Comparison of ENCODE assay signal across 28 mouse cellular contexts in genomic region chr4:147242183-147242477, GRCm38 (mm10).
DNase-seq lines count a peak whose midpoint lies in the region; ATAC-seq and TF ChIP-seq lines count a peak whose summit lies in the region.
"Had no signal": no experiment of that assay in that cellular context is flagged by ENCODE, and none has a peak within 500 bp of the region (broad histone marks: within the 10 kb centered on the region; RNA-seq: fewer than 3 reads in every experiment).

No protein-coding gene starts in this region.

- H3K4me2 ChIP-seq in forebrain, embryonic 11.5 days (ENCODE audit: low read depth, low read length, severe bottlenecking): no peak overlapping the region
- no peak overlapping the region for H3K4me2 ChIP-seq in forebrain, postnatal 0 days (ENCODE audit: low read depth)
- H3K4me2 ChIP-seq in intestine, postnatal 0 days (replicated peaks; ENCODE audit: low read depth): no peak overlapping the region
- H3K4me2 ChIP-seq in intestine, embryonic 15.5 days (replicated peaks): no peak overlapping the region
- H3K4me2 ChIP-seq in midbrain, embryonic 13.5 days (replicated peaks): no peak overlapping the region
- no peak overlapping the region for H3K4me2 ChIP-seq in embryonic facial prominence, embryonic 15.5 days (replicated peaks)
- H3K4me2 ChIP-seq: embryonic facial prominence, embryonic 12.5 days; forebrain, embryonic 13.5 days; hindbrain, embryonic 13.5 days; limb, embryonic 15.5 days; liver, embryonic 15.5 days had no signal

- no peaks in the 10 kb centered on the region for H3K27me3 ChIP-seq in forebrain, embryonic 11.5 days (ENCODE audit: control insufficient read depth, insufficient read depth, low read length)
- no peaks in the 10 kb centered on the region for H3K27me3 ChIP-seq in forebrain, postnatal 0 days (ENCODE audit: insufficient read depth, low read length)
- no peaks in the 10 kb centered on the region for H3K27me3 ChIP-seq in intestine, postnatal 0 days (replicated peaks; ENCODE audit: control insufficient read depth, insufficient read depth, low read length)
- no peaks in the 10 kb centered on the region for H3K27me3 ChIP-seq in intestine, embryonic 15.5 days (replicated peaks)
- H3K27me3 ChIP-seq in midbrain, embryonic 13.5 days: no peaks in the 10 kb centered on the region
- H3K27me3 ChIP-seq in midbrain, embryonic 10.5 days (ENCODE audit: low read depth, poor library complexity, severe bottlenecking): no peaks in the 10 kb centered on the region
- no peaks in the 10 kb centered on the region for H3K27me3 ChIP-seq in embryonic facial prominence, embryonic 15.5 days
- H3K27me3 ChIP-seq: embryonic facial prominence, embryonic 12.5 days; forebrain, embryonic 13.5 days; hindbrain, embryonic 13.5 days; limb, embryonic 15.5 days; liver, embryonic 15.5 days; Patski had no signal

- no peak for TF ChIP-seq CTCF in forebrain, postnatal 0 days (IDR thresholded peaks at IDR 0.05; ENCODE audit: low read depth)
- TF ChIP-seq CTCF in intestine, postnatal 0 days (IDR thresholded peaks at IDR 0.05; ENCODE audit: low read depth): no peak

- H3K4me1 ChIP-seq in forebrain, embryonic 11.5 days (replicated peaks; ENCODE audit: control insufficient read depth, insufficient read depth, low read length): no peaks in the 10 kb centered on the region
- no peaks in the 10 kb centered on the region for H3K4me1 ChIP-seq in forebrain, postnatal 0 days (ENCODE audit: insufficient read depth)
- no peaks in the 10 kb centered on the region for H3K4me1 ChIP-seq in intestine, postnatal 0 days (replicated peaks; ENCODE audit: control insufficient read depth, insufficient read depth, low read length)
- no peaks in the 10 kb centered on the region for H3K4me1 ChIP-seq in intestine, embryonic 15.5 days (replicated peaks)
- H3K4me1 ChIP-seq in midbrain, embryonic 13.5 days (replicated peaks): no peaks in the 10 kb centered on the region
- no peaks in the 10 kb centered on the region for H3K4me1 ChIP-seq in midbrain, embryonic 10.5 days
- H3K4me1 ChIP-seq in embryonic facial prominence, embryonic 15.5 days: no peaks in the 10 kb centered on the region
- H3K4me1 ChIP-seq: embryonic facial prominence, embryonic 12.5 days; forebrain, embryonic 13.5 days; hindbrain, embryonic 13.5 days; limb, embryonic 10.5 days; limb, embryonic 15.5 days; liver, embryonic 15.5 days had no signal

- H3K36me3 ChIP-seq in forebrain, embryonic 11.5 days (ENCODE audit: control insufficient read depth, insufficient read depth, low read length): no peaks in the 10 kb centered on the region
- H3K36me3 ChIP-seq in forebrain, postnatal 0 days (ENCODE audit: insufficient read depth): no peaks in the 10 kb centered on the region
- no peaks in the 10 kb centered on the region for H3K36me3 ChIP-seq in intestine, postnatal 0 days (ENCODE audit: control insufficient read depth, insufficient read depth)
- H3K36me3 ChIP-seq in intestine, embryonic 15.5 days: no peaks in the 10 kb centered on the region
- no peaks in the 10 kb centered on the region for H3K36me3 ChIP-seq in midbrain, embryonic 13.5 days
- H3K36me3 ChIP-seq in midbrain, embryonic 10.5 days: no peaks in the 10 kb centered on the region
- H3K36me3 ChIP-seq in embryonic facial prominence, embryonic 15.5 days: no peaks in the 10 kb centered on the region
- H3K36me3 ChIP-seq: embryonic facial prominence, embryonic 12.5 days; G1E; hindbrain, embryonic 13.5 days; limb, embryonic 10.5 days; limb, embryonic 15.5 days; liver, embryonic 15.5 days had no signal

- peak; percentile 44; the same call in 1 of the 2 replicates for ATAC-seq in forebrain, embryonic 11.5 days (replicated peaks; ENCODE audit: low FRiP score)
- no peak for ATAC-seq in forebrain, postnatal 0 days
- 0 out of 2 replicates have a peak, but pooled peaks have one; percentile 28 for ATAC-seq in intestine, postnatal 0 days
- no peak for ATAC-seq in intestine, embryonic 15.5 days
- peak; percentile 37; the same call in 1 of the 2 replicates for ATAC-seq in midbrain, embryonic 13.5 days
- ATAC-seq in embryonic facial prominence, embryonic 15.5 days (ENCODE audit: insufficient number of reproducible peaks, low FRiP score, low TSS enrichment, low read depth): 0 out of 2 replicates have a peak, but pooled peaks have one; percentile 51
- ATAC-seq: forebrain, embryonic 13.5 days; Patski had no signal

- no peak for DNase-seq in forebrain, embryonic 11.5 days (ENCODE audit: low spot score)
- no peak for DNase-seq in forebrain, postnatal 0 days
- DNase-seq in midbrain, embryonic 10.5 days (ENCODE audit: low spot score): no peak
- no peak for DNase-seq in ovary, postnatal 10 days (ENCODE audit: low spot score)
- DNase-seq: adrenal gland, postnatal 14 days; cerebellum, adult 11 months; cerebellum, adult 9-10 months; cerebellum, postnatal 36 days; gastrocnemius, postnatal 25 days; heart, adult 18-20 months; heart, postnatal 14 days; kidney, adult 11 months; kidney, postnatal 14 days; layer of hippocampus, adult 9-11 months had no signal

- no peak overlapping the region for H3K27ac ChIP-seq in forebrain, embryonic 11.5 days (ENCODE audit: low read depth, low read length)
- H3K27ac ChIP-seq in forebrain, postnatal 0 days (ENCODE audit: low read depth, low read length): no peak overlapping the region
- no peak overlapping the region for H3K27ac ChIP-seq in intestine, postnatal 0 days (ENCODE audit: low read depth, low read length)
- H3K27ac ChIP-seq in intestine, embryonic 15.5 days: no peak overlapping the region
- H3K27ac ChIP-seq in midbrain, embryonic 13.5 days: no peak overlapping the region
- no peak overlapping the region for H3K27ac ChIP-seq in midbrain, embryonic 10.5 days (replicated peaks)
- no peak overlapping the region for H3K27ac ChIP-seq in embryonic facial prominence, embryonic 15.5 days (replicated peaks)
- H3K27ac ChIP-seq: embryonic facial prominence, embryonic 12.5 days; forebrain, embryonic 13.5 days; hindbrain, embryonic 13.5 days; limb, embryonic 10.5 days; limb, embryonic 15.5 days; liver, embryonic 15.5 days; macrophage had no signal

- H3K4me3 ChIP-seq in forebrain, embryonic 11.5 days (ENCODE audit: low read depth, low read length): no peak overlapping the region
- no peak overlapping the region for H3K4me3 ChIP-seq in forebrain, postnatal 0 days (ENCODE audit: low read depth, low read length)
- H3K4me3 ChIP-seq in intestine, postnatal 0 days (ENCODE audit: low read depth, low read length): no peak overlapping the region
- no peak overlapping the region for H3K4me3 ChIP-seq in intestine, embryonic 15.5 days (replicated peaks)
- H3K4me3 ChIP-seq in midbrain, embryonic 13.5 days (replicated peaks): no peak overlapping the region
- no peak overlapping the region for H3K4me3 ChIP-seq in midbrain, embryonic 10.5 days
- no peak overlapping the region for H3K4me3 ChIP-seq in embryonic facial prominence, embryonic 15.5 days (replicated peaks)
- H3K4me3 ChIP-seq: embryonic facial prominence, embryonic 12.5 days; erythroblast, embryonic 14.5 days; forebrain, embryonic 13.5 days; hindbrain, embryonic 13.5 days; limb, embryonic 10.5 days; limb, embryonic 15.5 days; liver, embryonic 15.5 days had no signal

- H3K9ac ChIP-seq in forebrain, embryonic 11.5 days (ENCODE audit: low read length): no peak overlapping the region
- no peak overlapping the region for H3K9ac ChIP-seq in forebrain, postnatal 0 days
- no peak overlapping the region for H3K9ac ChIP-seq in intestine, postnatal 0 days (ENCODE audit: low read depth, low read length)
- H3K9ac ChIP-seq in intestine, embryonic 15.5 days: no peak overlapping the region
- no peak overlapping the region for H3K9ac ChIP-seq in midbrain, embryonic 13.5 days (replicated peaks)
- H3K9ac ChIP-seq in embryonic facial prominence, embryonic 15.5 days: no peak overlapping the region
- H3K9ac ChIP-seq: embryonic facial prominence, embryonic 12.5 days; forebrain, embryonic 13.5 days; hindbrain, embryonic 13.5 days; limb, embryonic 15.5 days; liver, embryonic 15.5 days had no signal

- 88% methylated on average over 2 of the region's 2 CpGs for WGBS in forebrain, embryonic 11.5 days
- 88% methylated on average over 2 of the region's 2 CpGs for WGBS in forebrain, postnatal 0 days
- WGBS in intestine, postnatal 0 days: 85% methylated on average over 2 of the region's 2 CpGs
- WGBS in intestine, embryonic 15.5 days: 83% methylated on average over 2 of the region's 2 CpGs
- 86% methylated on average over 2 of the region's 2 CpGs for WGBS in midbrain, embryonic 13.5 days
- 89% methylated on average over 2 of the region's 2 CpGs for WGBS in midbrain, embryonic 10.5 days
- 76% methylated on average over 2 of the region's 2 CpGs for WGBS in embryonic facial prominence, embryonic 15.5 days

- peaks cover 10% of the 10 kb centered on the region; the same call in 1 of the 2 replicates for H3K9me3 ChIP-seq in forebrain, embryonic 11.5 days (ENCODE audit: control insufficient read depth, low read length)
- peaks cover 36% of the 10 kb centered on the region for H3K9me3 ChIP-seq in forebrain, postnatal 0 days (ENCODE audit: low read length)
- H3K9me3 ChIP-seq in intestine, postnatal 0 days (ENCODE audit: control insufficient read depth): peaks cover 20% of the 10 kb centered on the region
- H3K9me3 ChIP-seq in intestine, embryonic 15.5 days: 0 out of 2 replicates have a peak, but pooled peaks cover 6% of the 10 kb centered on the region
- peaks cover 43% of the 10 kb centered on the region for H3K9me3 ChIP-seq in midbrain, embryonic 13.5 days
- H3K9me3 ChIP-seq in midbrain, embryonic 10.5 days (replicated peaks): peaks cover 67% of the 10 kb centered on the region
- H3K9me3 ChIP-seq in embryonic facial prominence, embryonic 15.5 days (replicated peaks): peaks cover 24% of the 10 kb centered on the region

Comparison
In these comparisons a context has a peak if more than half of its experiments do, and no peak if none do; other contexts are left out.
1. ATAC-seq: peak in forebrain, embryonic 11.5 days (single experiment), intestine, postnatal 0 days (single experiment), midbrain, embryonic 13.5 days (single experiment) and embryonic facial prominence, embryonic 15.5 days (single experiment); none in forebrain, postnatal 0 days (single experiment) and intestine, embryonic 15.5 days (single experiment).